ENCODE assay signal across 25 mouse cellular contexts in the genomic region with DNA sequence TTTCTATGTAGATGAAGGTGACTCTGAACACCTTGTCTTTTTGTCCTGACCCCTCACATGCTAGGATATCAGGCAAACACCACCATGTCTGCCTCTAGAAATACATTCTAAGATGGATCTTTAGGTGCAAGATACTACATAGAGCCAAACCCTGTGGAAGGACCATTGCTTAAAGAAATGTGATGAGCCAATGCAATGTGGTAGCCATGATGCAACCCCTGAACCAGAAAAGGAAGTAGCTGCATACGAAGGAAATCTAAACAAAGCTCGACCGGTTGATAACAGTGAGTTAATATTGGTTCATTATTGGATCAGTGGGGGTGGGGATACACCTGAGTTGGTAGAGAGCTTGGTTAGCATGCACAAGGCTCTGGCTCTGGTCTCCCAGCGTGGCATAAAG.
DNase-seq lines count a peak whose midpoint lies in the region; ATAC-seq and TF ChIP-seq lines count a peak whose summit lies in the region.
"Had no signal": no experiment of that assay in that cellular context is flagged by ENCODE, and none has a peak within 500 bp of the region (broad histone marks: within the 10 kb centered on the region; RNA-seq: fewer than 3 reads in every experiment).

No protein-coding gene starts in this region.

- no peaks in the 10 kb centered on the region for H3K79me2 ChIP-seq in CH12.LX (replicated peaks; ENCODE audit: control insufficient read depth, extremely low read depth, insufficient read depth, poor library complexity, severe bottlenecking)

- TF ChIP-seq EP300 in CH12.LX (IDR thresholded peaks at IDR 0.05; ENCODE audit: low read length), result no peak

- WGBS in forebrain, embryonic 14.5 days, result 91% methylated on average over 4 of the region's 4 CpGs

- peak; percentile 93 for ATAC-seq in megakaryocyte, adult 5-6 weeks (ENCODE audit: poor library complexity, severe bottlenecking)
- peak; percentile 70; the same call in 1 of the 2 replicates for ATAC-seq in neutrophil, adult 5-6 weeks (ENCODE audit: extremely low read depth, insufficient number of reproducible peaks, low FRiP score, poor library complexity, severe bottlenecking)
- ATAC-seq in forebrain, embryonic 14.5 days, result no peak
- ATAC-seq: forebrain, embryonic 15.5 days; Patski had no signal

- H3K4me3 ChIP-seq in CH12.LX (replicated peaks in 1 of 3; ENCODE audit: low read depth in 2 of 3, low read length in 2 of 3, poor library complexity in 1 of 3), result no peak overlapping the region
- H3K4me3 ChIP-seq in forebrain, embryonic 14.5 days (ENCODE audit: low read depth, low read length), result no peak overlapping the region
- H3K4me3 ChIP-seq: embryonic facial prominence, embryonic 12.5 days; embryonic facial prominence, embryonic 15.5 days; forebrain, embryonic 15.5 days; heart, adult 2 months; heart, embryonic 10.5 days; heart, embryonic 13.5 days; hindbrain, embryonic 12.5 days; hindbrain, embryonic 15.5 days had no signal

- no peaks in the 10 kb centered on the region for H3K36me3 ChIP-seq in CH12.LX (replicated peaks in 1 of 2; ENCODE audit: control insufficient read depth in 1 of 2, insufficient read depth in 1 of 2, low read length in 1 of 2)
- H3K36me3 ChIP-seq in forebrain, embryonic 14.5 days (ENCODE audit: control insufficient read depth, insufficient read depth, low read length), result no peaks in the 10 kb centered on the region
- H3K36me3 ChIP-seq: embryonic facial prominence, embryonic 12.5 days; embryonic facial prominence, embryonic 15.5 days; forebrain, embryonic 15.5 days; G1E; heart, embryonic 10.5 days; heart, embryonic 13.5 days; hindbrain, embryonic 12.5 days; hindbrain, embryonic 15.5 days had no signal

- no peak overlapping the region for H3K4me2 ChIP-seq in CH12.LX (ENCODE audit: insufficient read depth, low read depth, poor library complexity, severe bottlenecking)
- no peak overlapping the region for H3K4me2 ChIP-seq in forebrain, embryonic 14.5 days (ENCODE audit: low read length)
- H3K4me2 ChIP-seq: embryonic facial prominence, embryonic 12.5 days; embryonic facial prominence, embryonic 15.5 days; forebrain, embryonic 15.5 days; heart, embryonic 13.5 days; hindbrain, embryonic 12.5 days; hindbrain, embryonic 15.5 days had no signal

- DNase-seq in CH12.LX (ENCODE audit: extremely low read depth) (no peak), adipocyte (ENCODE audit: low spot score) (no peak)
- peak; percentile 16 for DNase-seq in c-Kit-positive CD71-negative TER-119-negative erythroid progenitor cells, embryonic 14.5 days (ENCODE audit: low read depth)
- DNase-seq in right cerebral cortex, postnatal 14 days, result no peak
- DNase-seq in forebrain, embryonic 14.5 days (ENCODE audit: low spot score), result no peak
- DNase-seq: adrenal gland, adult 2 months; adrenal gland, postnatal 14 days; cerebellum, adult 18-20 months; cerebellum, adult 9-10 months; cerebellum, postnatal 14 days; gastrocnemius, postnatal 25 days; heart, adult 2 months; heart, postnatal 14 days; heart, postnatal 4 days had no signal

- H3K27me3 ChIP-seq in CH12.LX (replicated peaks), result no peaks in the 10 kb centered on the region
- no peaks in the 10 kb centered on the region for H3K27me3 ChIP-seq in forebrain, embryonic 14.5 days (replicated peaks; ENCODE audit: control insufficient read depth, insufficient read depth, low read length)
- H3K27me3 ChIP-seq: embryonic facial prominence, embryonic 12.5 days; embryonic facial prominence, embryonic 15.5 days; forebrain, embryonic 15.5 days; heart, embryonic 13.5 days; hindbrain, embryonic 12.5 days; hindbrain, embryonic 15.5 days; Patski had no signal

- TF ChIP-seq POLR2A in CH12.LX (IDR thresholded peaks at IDR 0.05; ENCODE audit: low read depth, low read length), result no peak

- peaks cover 36 to 77% of the 10 kb centered on the region in 2 experiments for H3K4me1 ChIP-seq in CH12.LX (ENCODE audit: control insufficient read depth in 1 of 2, insufficient read depth in 2 of 2)
- no peaks in the 10 kb centered on the region for H3K4me1 ChIP-seq in forebrain, embryonic 14.5 days (ENCODE audit: control insufficient read depth, insufficient read depth, low read length)
- H3K4me1 ChIP-seq: embryonic facial prominence, embryonic 12.5 days; embryonic facial prominence, embryonic 15.5 days; forebrain, embryonic 15.5 days; heart, embryonic 10.5 days; heart, embryonic 13.5 days; hindbrain, embryonic 12.5 days; hindbrain, embryonic 15.5 days had no signal

- no peak overlapping the region for H3K9ac ChIP-seq in CH12.LX (ENCODE audit: insufficient read depth, low read depth)
- H3K9ac ChIP-seq in forebrain, embryonic 14.5 days (ENCODE audit: low read length), result no peak overlapping the region
- H3K9ac ChIP-seq: embryonic facial prominence, embryonic 12.5 days; embryonic facial prominence, embryonic 15.5 days; forebrain, embryonic 15.5 days; heart, embryonic 13.5 days; hindbrain, embryonic 12.5 days; hindbrain, embryonic 15.5 days had no signal

- no peak for TF ChIP-seq CTCF in CH12.LX (conservative IDR thresholded peaks at IDR 0.05 in 1 of 2, IDR thresholded peaks at IDR 0.05 in 1 of 2; ENCODE audit: low read depth in 2 of 2, low read length in 2 of 2)

- in situ Hi-C loops in CH12.LX (cut with MboI; ENCODE audit: low pct_ligation_motif_present, low pct_unique_long_range_greater_than_20kb, low sequenced_read_pairs), result loop anchor here (5.0 kb wide), 1 partner anchor 71 kb away; no protein-coding TSS in a partner anchor

- 0 out of 2 replicates have a peak overlapping the region, but pooled peaks have one; percentile 9 for H3K27ac ChIP-seq in CH12.LX (ENCODE audit: insufficient read depth, low read depth)
- H3K27ac ChIP-seq in forebrain, embryonic 14.5 days (ENCODE audit: low read depth, low read length), result no peak overlapping the region
- H3K27ac ChIP-seq: embryonic facial prominence, embryonic 12.5 days; embryonic facial prominence, embryonic 15.5 days; forebrain, embryonic 15.5 days; heart, adult 2 months; heart, embryonic 10.5 days; heart, embryonic 13.5 days; hindbrain, embryonic 12.5 days; hindbrain, embryonic 15.5 days had no signal

- H3K9me3 ChIP-seq in CH12.LX (replicated peaks; ENCODE audit: low read length), result no peaks in the 10 kb centered on the region
- H3K9me3 ChIP-seq in forebrain, embryonic 14.5 days (replicated peaks; ENCODE audit: control insufficient read depth, low read length), result no peaks in the 10 kb centered on the region
- H3K9me3 ChIP-seq: embryonic facial prominence, embryonic 12.5 days; embryonic facial prominence, embryonic 15.5 days; forebrain, embryonic 15.5 days; G1E; heart, embryonic 10.5 days; heart, embryonic 13.5 days; hindbrain, embryonic 12.5 days; hindbrain, embryonic 15.5 days had no signal

- dilution Hi-C loops in CH12.LX (cut with MboI; ENCODE audit: extremely low pct_ligation_motif_present, extremely low pct_unique_long_range_greater_than_20kb, low sequenced_read_pairs), result no loop called here

- no peak for TF ChIP-seq RAD21 in CH12.LX (IDR thresholded peaks at IDR 0.05; ENCODE audit: low read depth, low read length)

TF ChIP-seq in CH12.LX, 34 proteins besides CTCF, POLR2A, EP300 and RAD21:
- TF ChIP-seq MXI1 (IDR thresholded peaks at IDR 0.05; ENCODE audit: low read depth, low read length) (no peak), CHD2 (IDR thresholded peaks at IDR 0.05; ENCODE audit: low read length) (no peak), SIN3A (IDR thresholded peaks at IDR 0.05; ENCODE audit: low read length) (no peak), USF2 (conservative IDR thresholded peaks at IDR 0.05; ENCODE audit: low read depth, low read length) (no peak), E2F4 (IDR thresholded peaks at IDR 0.05; ENCODE audit: insufficient replicate concordance, low read depth, low read length) (no peak), BHLHE40 (IDR thresholded peaks at IDR 0.05; ENCODE audit: low read depth, low read length) (no peak), ZMIZ1 (IDR thresholded peaks at IDR 0.05; ENCODE audit: low read depth, low read length) (no peak), ETS1 (conservative IDR thresholded peaks at IDR 0.05; ENCODE audit: low read depth, low read length) (no peak), SMC3 (IDR thresholded peaks at IDR 0.05; ENCODE audit: low read depth, low read length) (no peak), NELFE (IDR thresholded peaks at IDR 0.05; ENCODE audit: low read depth, low read length) (no peak), MAFK (IDR thresholded peaks at IDR 0.05; ENCODE audit: insufficient replicate concordance, low read length) (no peak), JUN (IDR thresholded peaks at IDR 0.05; ENCODE audit: insufficient read depth, low read depth, low read length) (no peak), MAZ (IDR thresholded peaks at IDR 0.05; ENCODE audit: low read depth, low read length) (no peak), CHD1 (IDR thresholded peaks at IDR 0.05; ENCODE audit: low read depth, low read length) (no peak)
